Mouse (Mus musculus) midbrain, postnatal 0 days (tissue): ENCODE data around the gene Spock1. TPM values are rescaled to one million over a fixed set of nuclear protein-coding genes. Genes with fewer than 3 reads are reported as not detected.

Experiments used
- ATAC-seq: fragments of 200-750 bp; cut with Nextera tagmentation; 2 replicates; pipeline ENCODE4 v1.8.0; 2017; ENCODE audit warnings: moderate number of reproducible peaks, mild to moderate bottlenecking, moderate TSS enrichment, moderate library complexity; ENCODE audit not compliant: low FRiP score
- DNase-seq: peaks from one replicate; pipeline ENCODE4 v3.0.0-alpha.2; 2015; ENCODE audit warnings: low spot score
- H3K27ac ChIP-seq: fragments of 300-500 bp; sonication (generic); 2 replicates; pipeline ENCODE4 v1.5.1; 2014; ENCODE audit warnings: low read depth, mild to moderate bottlenecking, low read length, mixed read lengths
- H3K27me3 ChIP-seq: fragments of 300-500 bp; sonication (generic); 2 replicates; pipeline ENCODE4 v1.6.1; 2014; ENCODE audit warnings: low read length, control low read depth, mixed read lengths; ENCODE audit not compliant: insufficient read depth
- H3K36me3 ChIP-seq: fragments of 300-500 bp; sonication (generic); 2 replicates; pipeline ENCODE4 v1.6.1; 2014; ENCODE audit warnings: low read length, control low read depth, mixed read lengths; ENCODE audit not compliant: insufficient read depth
- H3K4me1 ChIP-seq: fragments of 300-500 bp; sonication (generic); 2 replicates; pipeline ENCODE4 v1.6.1; 2014; ENCODE audit warnings: mild to moderate bottlenecking, control low read depth, antibody characterized with exemption, low read length, mixed read lengths; ENCODE audit not compliant: insufficient read depth
- H3K4me2 ChIP-seq: fragments of 300-500 bp; sonication (generic); 2 replicates; pipeline ENCODE4 v1.6.1; 2014; ENCODE audit warnings: low read depth, mild to moderate bottlenecking, low read length, mixed read lengths; ENCODE audit not compliant: poor library complexity, severe bottlenecking
- H3K4me3 ChIP-seq: fragments of 300-500 bp; sonication (generic); 2 replicates; pipeline ENCODE4 v1.5.1; 2014; ENCODE audit warnings: low read depth, mild to moderate bottlenecking, low read length, moderate library complexity
- H3K9ac ChIP-seq: fragments of 300-500 bp; sonication (generic); replicated peaks from 2 replicates; pipeline ENCODE4 v1.6.1; 2014; ENCODE audit warnings: mild to moderate bottlenecking, low read length, moderate library complexity, mixed read lengths; ENCODE audit not compliant: poor library complexity, severe bottlenecking
- H3K9me3 ChIP-seq: fragments of 300-500 bp; sonication (generic); 2 replicates; pipeline ENCODE4 v1.6.1; 2016; ENCODE audit warnings: low read length, control low read depth
- CTCF ChIP-seq: IDR thresholded peaks from 2 replicates; pipeline ENCODE4 v1.5.1; 2016; ENCODE audit warnings: antibody characterized with exemption, mild to moderate bottlenecking
- WGBS: fragments of 180-500 bp; shearing (Covaris S2); extraction: QIAGEN DNeasy Blood & Tissue Kit; methylation state at CpG from one replicate; pipeline ENCODE4 v1.1.7; 2014; 5-methylcytosine and 5-hydroxymethylcytosine counted together
- polyA plus RNA-seq: library from polyadenylated mRNA; unstranded; fragments of >200 nt; fragmentation: Nextera tagmentation; extraction: Ambion mirVana; gene quantifications from 2 replicates; pipeline ENCODE4 v1.2.1, GENCODE M21; 2015
- total RNA-seq: library from RNA; depleted of rRNA; stranded (reverse); fragments of >200 nt; gene quantifications from 2 replicates; pipeline ENCODE4 v1.2.3, GENCODE M21; 2014

Spock1 gene
- total and polyA plus RNA-seq, 2 experiments from 2014 or later = 91.5 to 94.8 TPM

DNA sequence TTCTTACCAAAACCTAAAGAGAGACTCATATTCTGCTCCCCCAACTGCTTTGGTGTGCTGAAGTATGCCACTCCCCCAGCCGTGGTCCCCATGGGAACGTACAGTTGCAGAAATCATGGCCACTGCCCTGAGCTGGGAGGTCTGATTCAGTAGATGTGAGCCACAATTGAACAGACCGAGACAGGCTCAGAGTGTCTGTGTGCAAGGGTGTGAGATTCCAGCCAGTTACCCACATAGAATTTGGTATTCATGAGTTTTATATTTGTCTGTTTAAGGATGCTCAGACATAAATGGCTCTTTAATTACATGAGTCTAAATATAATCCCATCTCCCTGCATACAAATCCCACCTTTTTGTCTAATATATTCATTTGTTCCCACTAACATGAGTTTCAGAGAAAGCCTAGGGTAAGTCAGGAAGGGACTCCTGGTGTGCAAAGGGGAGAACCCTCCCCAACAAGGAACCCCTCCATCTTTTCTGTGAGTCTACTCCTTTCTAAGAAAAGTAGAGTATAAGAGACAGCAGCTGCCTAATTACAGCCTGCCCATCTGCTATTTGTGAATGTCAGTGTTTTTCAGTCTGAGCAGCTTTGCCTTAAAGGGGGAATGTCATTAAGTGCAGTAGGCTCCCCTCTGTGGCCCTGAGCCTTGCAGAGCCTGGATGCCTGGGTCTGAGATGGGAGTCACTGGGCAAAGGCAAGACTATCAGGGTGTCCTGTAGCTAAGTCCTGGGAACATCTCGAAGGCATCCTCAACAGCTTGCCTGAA, 29.5 kb upstream of the Spock1 start:
- Histone ChIP-seq H3K27ac (no peak overlapping the region), H3K4me3 (no peak overlapping the region), H3K27me3 (no peaks in the 10 kb centered on the region), H3K4me2 (no peak overlapping the region), H3K9ac (no peak overlapping the region), H3K36me3 (no peaks in the 10 kb centered on the region), H3K9me3 (no peaks in the 10 kb centered on the region), H3K4me1 (peaks cover 5% of the 10 kb centered on the region; the same call in 1 of the 2 replicates)
- TF ChIP-seq CTCF = no peak
- 68% methylated on average over 4 of the region's 4 CpGs for WGBS
- DNase-seq = no peak
- no peak for ATAC-seq

DNA sequence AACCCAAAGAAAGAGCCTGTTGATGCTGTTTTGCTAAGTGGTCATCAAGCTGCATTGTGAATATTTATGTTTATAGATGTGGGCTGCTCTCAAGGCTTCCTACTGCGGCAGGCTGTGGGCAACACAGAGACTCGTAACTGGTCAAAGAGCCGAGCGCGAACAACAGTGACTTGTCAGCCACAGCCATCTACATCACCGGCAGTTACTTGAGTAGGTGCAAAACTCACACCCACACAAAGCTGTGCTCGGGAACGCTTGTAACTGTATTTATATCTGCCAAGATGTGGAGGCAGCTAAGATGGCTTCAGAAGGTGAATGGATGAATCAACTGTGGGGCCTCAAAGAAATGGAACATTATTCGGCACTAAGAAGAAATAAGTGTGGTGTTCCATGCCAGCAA, 23.9 kb upstream of the Spock1 start:
- Histone ChIP-seq H3K36me3 (no peaks in the 10 kb centered on the region), H3K9ac (no peak overlapping the region), H3K4me3 (no peak overlapping the region), H3K4me1 (no peaks in the 10 kb centered on the region), H3K27me3 (no peaks in the 10 kb centered on the region), H3K27ac (no peak overlapping the region), H3K4me2 (no peak overlapping the region), H3K9me3 (no peaks in the 10 kb centered on the region)
- 96% methylated on average over 9 of the region's 9 CpGs for WGBS
- DNase-seq (no peak), ATAC-seq (no peak)
- no peak for TF ChIP-seq CTCF

DNA sequence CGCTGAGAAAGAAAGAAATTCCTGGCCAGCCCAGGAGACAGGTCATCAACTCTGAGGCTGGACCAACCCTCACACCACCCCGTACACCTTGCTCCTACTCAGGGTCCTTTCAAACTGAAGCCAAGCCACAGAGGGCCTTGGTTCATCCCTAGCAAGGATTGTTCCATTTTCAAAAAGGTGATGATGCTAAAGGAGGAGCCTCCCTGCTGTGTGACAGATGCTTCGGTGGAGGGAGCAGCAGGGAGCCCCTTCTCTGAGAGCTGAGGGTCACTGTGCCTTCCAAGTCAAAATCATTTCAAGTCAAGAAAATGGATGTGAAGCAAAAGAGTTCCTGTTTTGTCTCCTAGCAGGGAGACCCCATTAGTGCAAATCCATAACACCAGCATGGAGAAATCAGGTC, 23.2 kb upstream of the Spock1 start:
- no peaks in the 10 kb centered on the region for H3K4me1 ChIP-seq
- H3K36me3 ChIP-seq = no peaks in the 10 kb centered on the region
- no peak overlapping the region for H3K9ac ChIP-seq
- no peak overlapping the region for H3K4me2 ChIP-seq
- H3K27ac ChIP-seq = no peak overlapping the region
- TF ChIP-seq CTCF = no peak
- H3K9me3 ChIP-seq = no peaks in the 10 kb centered on the region
- no peak overlapping the region for H3K4me3 ChIP-seq
- H3K27me3 ChIP-seq = no peaks in the 10 kb centered on the region
- DNase-seq (no peak), ATAC-seq (no peak)
- WGBS = 50% methylated on average over 3 of the region's 3 CpGs

DNA sequence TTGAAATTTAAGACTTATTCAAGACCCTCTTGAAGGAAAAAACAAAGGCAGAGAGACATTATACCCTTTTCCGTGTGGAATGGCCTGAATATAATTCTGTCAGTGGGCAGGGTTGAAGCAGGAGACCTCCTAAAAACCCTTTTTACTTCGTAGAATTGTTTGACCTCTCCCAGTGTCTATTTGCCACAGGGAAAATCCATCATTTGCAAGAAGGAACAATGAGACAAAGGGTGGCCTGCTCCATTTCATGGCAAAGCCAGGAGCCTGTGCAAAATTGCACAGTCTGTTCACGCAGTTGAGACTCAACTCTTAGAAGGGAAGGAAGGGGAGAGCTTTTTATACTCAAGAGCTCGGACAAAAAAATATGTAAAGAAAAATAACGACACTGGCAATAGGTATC, 22.6 kb upstream of the Spock1 start:
- WGBS = 29% methylated on average over 5 of the region's 5 CpGs
- Histone ChIP-seq H3K4me2 (no peak overlapping the region), H3K36me3 (no peaks in the 10 kb centered on the region), H3K27me3 (no peaks in the 10 kb centered on the region), H3K4me1 (no peaks in the 10 kb centered on the region), H3K27ac (no peak overlapping the region), H3K9ac (no peak overlapping the region), H3K9me3 (no peaks in the 10 kb centered on the region), H3K4me3 (no peak overlapping the region)
- DNase-seq (no peak), ATAC-seq (no peak)
- TF ChIP-seq CTCF = no peak

DNA sequence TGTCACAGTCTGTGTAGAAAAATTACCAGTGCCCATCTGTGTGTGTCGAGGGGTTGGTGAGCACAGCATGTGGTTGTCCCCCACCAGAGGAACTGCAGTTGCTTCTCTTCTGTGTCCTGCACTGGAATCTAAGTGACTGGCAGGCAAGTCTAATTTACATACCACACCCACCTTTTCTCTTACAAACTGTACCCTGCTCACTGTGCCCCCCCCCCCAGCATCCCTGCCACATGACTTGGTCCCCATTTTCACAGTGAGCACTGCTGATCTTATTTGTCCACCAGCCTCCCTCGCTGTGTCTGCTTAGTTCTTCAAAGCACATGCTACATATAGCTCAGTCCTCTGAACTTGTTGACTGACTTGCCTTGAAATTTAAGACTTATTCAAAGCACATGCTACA, 22.2 kb upstream of the Spock1 start:
- Histone ChIP-seq H3K9me3 (no peaks in the 10 kb centered on the region), H3K27me3 (no peaks in the 10 kb centered on the region), H3K4me1 (no peaks in the 10 kb centered on the region), H3K9ac (no peak overlapping the region), H3K4me3 (no peak overlapping the region), H3K36me3 (no peaks in the 10 kb centered on the region), H3K27ac (no peak overlapping the region), H3K4me2 (no peak overlapping the region)
- ATAC-seq = no peak
- DNase-seq = no peak
- TF ChIP-seq CTCF = no peak
- WGBS = 32% methylated on average over 2 of the region's 2 CpGs

DNA sequence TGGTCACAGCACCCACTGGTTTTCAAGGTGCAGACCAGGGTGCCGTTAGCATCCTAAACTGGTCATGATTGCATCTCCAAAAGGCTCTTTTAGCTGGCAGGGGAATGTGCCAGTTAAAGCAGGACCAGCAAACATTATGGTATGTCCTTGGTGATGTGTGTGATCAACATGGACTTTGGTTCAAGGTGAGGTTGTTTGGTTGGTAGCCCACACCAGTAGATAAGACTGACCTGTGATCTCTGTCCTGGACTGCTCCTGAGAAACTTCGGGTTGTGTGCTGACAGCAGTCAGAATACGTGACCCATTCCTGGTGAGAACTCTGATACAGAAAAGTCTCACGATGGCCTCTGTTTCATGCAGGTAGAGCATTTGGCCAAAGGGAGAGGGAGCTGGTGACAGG, 11.8 kb upstream of the Spock1 start:
- no peak overlapping the region for H3K4me2 ChIP-seq
- DNase-seq (no peak), ATAC-seq (no peak)
- WGBS = 95% methylated on average over 4 of the region's 4 CpGs
- no peaks in the 10 kb centered on the region for H3K36me3 ChIP-seq
- H3K9me3 ChIP-seq = no peaks in the 10 kb centered on the region
- H3K4me1 ChIP-seq = no peaks in the 10 kb centered on the region
- TF ChIP-seq CTCF = no peak
- H3K27me3 ChIP-seq = no peaks in the 10 kb centered on the region
- no peak overlapping the region for H3K4me3 ChIP-seq
- no peak overlapping the region for H3K27ac ChIP-seq
- H3K9ac ChIP-seq = no peak overlapping the region
